Mouse (Mus musculus): ENCODE measurements around the gene Bcl2a1b.

Bcl2a1b gene

DNA sequence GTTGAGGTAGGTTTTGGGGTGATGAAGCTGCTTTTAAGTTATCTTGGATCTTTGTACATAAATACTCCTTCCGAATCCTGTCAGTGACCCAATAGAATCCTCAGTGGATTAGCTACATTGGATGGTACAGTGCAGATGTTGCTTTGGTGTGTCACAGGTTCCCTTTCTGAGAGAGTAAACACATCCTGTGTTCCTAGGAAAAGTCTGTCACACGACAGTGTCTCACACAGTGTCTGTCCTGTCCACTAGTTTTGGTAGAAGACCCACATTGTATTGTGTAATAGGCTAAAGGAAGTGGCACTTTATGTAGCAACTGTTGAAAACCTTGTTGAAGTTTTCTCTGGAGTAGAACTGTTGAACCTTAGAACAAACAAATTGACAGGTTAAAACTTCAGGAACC is 54.4 kb downstream of the Bcl2a1b start:
- DNase-seq: no peak

DNA sequence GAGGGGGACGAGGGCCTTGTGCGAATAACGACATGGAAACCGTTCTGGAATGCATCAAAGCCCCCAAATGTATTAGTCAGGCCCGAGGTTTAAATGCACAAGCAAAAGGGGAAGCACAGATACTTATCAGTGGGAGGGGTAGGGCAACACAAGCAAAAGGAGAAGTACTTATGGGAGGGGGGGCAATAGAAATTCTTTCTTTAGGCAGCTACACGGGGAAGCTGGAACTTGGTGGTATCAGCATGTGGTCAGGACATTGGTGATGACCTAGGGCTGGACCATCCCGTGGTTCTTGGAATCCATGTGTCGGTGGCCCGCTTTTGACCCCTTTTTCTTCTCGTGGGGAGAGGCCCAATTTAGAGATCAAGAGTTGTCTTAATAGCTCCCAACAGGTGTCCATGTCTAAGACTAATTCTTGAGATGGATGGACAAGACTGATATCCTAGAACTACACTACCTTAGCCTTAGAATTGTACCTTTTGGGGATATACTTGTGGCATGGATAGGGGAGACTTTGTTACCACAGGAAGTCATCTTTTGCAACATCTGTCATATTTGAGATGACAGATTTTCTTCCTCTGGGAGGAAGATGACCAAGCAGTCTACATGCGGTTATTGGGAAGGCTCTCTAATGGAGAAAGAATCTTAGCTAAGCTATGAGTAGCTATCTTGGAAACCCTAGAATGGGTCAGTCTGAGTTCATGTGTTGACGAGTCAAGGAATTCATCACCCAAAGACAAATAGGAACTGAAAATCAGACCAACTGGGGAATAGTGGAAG is 57.7 kb downstream of the Bcl2a1b start:
- no peak for DNase-seq

All from spleen, adult 18-20 months (tissue).